Mouse (Mus musculus) megakaryocyte, adult 5-6 weeks (primary cell): Measurements from ENCODE around the gene Ncoa3. TPM values are rescaled to one million over a fixed set of nuclear protein-coding genes. Genes with fewer than 3 reads are reported as not detected.

Experiments
- ATAC-seq: 2 replicates; pipeline ENCODE4 v1.8.0; 2016; ENCODE audit warnings: mild to moderate bottlenecking, inconsistent platforms; ENCODE audit not compliant: poor library complexity, severe bottlenecking
- total RNA-seq, 2 experiments: library from RNA; stranded (forward) in 1 of 2; stranded (reverse) in 1 of 2; fragments of 153-499, 151-499 nt in 1 of 2; fragments of 221-1000, 200-1000 nt in 1 of 2; gene quantifications; 2 replicates each; pipeline versions ENCODE4 v1.2.3 to v1.2.4; 2015 to 2017

The Ncoa3 gene
- total RNA-seq, 2 experiments from 2014 or later, result 50.7 to 55.7 TPM

DNA sequence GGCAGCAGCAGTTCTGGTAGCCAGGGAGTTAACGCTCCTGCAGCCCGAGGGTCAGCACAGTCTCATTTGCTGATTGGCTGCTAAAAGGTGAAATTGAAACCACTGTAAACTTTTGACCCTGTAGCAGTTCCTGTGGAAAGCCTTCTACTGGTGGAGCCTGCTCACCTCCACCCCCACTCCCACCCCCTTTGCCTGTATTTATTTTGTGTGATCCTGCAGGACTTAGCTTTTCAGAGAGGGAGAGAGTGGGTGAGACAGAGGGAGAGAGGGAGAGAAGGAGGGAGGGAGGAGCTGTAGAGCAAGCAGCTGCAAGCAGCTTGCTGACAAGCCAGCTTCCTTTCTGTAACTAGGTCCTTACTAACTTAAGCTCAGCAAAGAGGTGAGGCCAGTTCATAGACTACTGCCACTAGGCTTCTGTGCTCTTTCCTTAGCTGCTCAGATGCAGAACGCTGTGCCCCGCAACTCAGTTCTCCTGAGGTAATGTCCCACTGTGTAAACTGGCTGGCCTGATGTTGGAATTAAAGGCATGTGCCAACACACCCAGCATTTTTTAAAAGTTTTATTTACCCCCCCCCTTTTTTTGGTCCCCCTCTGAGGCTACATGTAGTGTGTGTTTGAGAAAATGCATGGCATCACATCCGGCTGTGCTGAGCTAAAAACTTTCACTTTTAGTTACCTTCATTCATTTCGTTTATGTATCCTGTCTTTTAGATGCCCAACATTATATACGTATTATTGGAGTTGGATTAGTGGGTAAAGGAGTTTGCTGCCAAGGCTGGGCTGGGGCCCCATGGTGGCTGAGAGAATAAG lies 38.9 kb downstream of the Ncoa3 start:
- ATAC-seq, result peak; percentile 84

DNA sequence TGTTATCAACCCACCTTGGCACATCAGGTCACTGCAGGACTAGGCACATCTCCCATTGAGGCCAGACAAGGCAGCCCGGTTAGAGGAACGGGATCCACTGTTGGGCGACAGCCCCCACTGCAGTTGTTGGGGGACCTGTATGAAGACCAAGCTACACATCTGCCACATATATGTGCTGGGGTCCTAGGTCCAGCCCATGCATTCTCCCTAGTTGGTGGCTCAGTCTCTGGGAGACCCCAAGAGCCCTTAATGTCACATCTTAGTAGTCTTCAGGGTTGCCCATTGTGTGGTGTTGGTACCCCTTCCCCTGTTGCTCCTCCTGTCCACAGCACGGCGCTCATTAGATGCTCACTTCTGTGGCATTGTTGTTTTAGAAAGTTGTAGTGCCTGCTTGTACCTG lies 40.2 kb downstream of the Ncoa3 start:
- no peak for ATAC-seq

DNA sequence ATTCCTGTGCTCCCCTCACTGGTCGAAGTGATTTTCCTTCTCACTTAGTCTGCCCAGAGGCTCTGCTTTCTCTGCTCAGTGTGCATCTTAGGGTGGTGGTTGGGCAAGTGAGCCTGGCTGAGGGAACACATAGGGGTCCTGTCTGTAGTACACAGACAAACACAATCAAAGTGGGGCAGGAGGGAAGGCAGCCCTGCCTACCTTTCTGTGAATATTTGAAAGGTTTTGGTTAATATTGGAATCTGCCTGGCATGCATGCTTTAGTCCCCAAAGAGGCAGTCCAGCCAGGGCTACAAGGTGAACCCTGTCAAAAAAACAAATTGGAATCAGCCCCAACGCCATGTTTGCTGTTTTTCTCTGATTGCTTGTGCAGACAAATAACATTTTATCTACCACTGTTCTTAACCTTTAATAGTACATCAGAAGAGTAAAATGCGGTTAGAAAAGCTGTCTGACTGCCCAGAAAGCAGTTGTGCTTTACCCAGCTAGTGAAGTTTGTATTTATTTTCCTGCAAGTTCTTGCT lies 42.6 kb downstream of the Ncoa3 start:
- no peak for ATAC-seq

DNA sequence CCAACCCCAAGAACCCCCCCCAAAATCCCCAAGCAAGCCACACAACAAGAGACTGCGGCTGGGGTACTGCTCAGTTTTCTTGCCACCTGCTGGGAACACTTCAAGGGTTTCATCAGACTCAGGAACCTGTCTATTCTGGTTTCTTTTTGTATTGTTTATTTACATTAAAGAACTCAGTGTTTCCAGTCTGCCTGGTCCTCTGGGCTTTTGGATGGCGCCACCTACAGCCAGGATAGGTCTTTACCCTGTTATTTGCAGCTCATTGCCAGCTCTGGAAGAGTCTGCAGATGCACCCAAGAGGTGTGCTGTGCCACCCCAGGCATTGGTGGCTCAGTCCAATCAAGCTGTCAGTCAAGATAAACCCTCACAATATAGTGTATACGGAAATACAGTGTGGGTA lies 43.3 kb downstream of the Ncoa3 start:
- peak; percentile 66 for ATAC-seq

GRCm38 (mm10) chr2:166039681-166040080 lies 47.2 kb downstream of the Ncoa3 start:
- no peak for ATAC-seq

DNA sequence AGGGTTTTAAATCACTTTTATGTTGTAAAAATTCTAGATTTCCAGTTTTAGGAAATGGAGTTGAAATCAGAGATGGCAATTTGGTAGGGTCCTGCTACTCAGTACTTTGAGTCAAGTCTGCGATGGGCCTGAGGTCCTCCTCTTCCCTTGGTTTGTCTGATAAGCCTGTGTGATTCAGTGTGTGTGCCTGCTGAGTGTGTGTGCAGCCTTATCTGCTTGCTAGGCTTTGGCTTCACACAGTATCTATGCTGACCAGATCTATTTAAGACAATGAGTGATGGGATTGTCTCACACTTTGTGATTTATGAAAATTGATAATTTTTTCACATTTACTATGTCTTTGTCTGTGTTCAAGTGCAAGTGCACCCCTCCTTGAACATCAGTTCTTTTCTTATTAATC lies 50.1 kb downstream of the Ncoa3 start:
- no peak for ATAC-seq

DNA sequence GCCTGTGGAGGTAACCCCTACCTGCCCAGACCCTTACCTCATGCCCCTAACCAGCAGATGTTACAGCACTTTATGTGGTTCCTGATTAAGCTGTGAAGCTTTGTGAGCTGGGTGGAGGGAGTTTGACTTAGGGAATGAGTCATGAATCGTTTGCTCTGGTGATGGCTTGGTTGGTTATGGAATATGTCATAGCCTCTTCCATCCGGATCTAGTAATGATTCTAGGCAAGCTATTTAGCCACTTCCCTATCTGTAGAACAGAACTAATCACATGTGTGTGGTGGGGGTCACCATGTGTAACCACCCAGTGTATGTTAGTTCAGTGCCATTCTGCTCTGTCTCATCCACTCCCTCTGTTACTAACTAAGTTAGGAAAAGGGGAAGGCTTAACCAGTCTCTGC lies 52.6 kb downstream of the Ncoa3 start:
- peak; percentile 40 for ATAC-seq

GRCm38 (mm10) chr2:166045549-166046501 lies 53.4 kb downstream of the Ncoa3 start:
- 0 out of 2 replicates have a peak, but pooled peaks have one; percentile 59 for ATAC-seq

- ATAC-seq, result no peak
These were observed 55.5 kb downstream of the Ncoa3 start for GRCm38 (mm10) chr2:166047931-166048330.

DNA sequence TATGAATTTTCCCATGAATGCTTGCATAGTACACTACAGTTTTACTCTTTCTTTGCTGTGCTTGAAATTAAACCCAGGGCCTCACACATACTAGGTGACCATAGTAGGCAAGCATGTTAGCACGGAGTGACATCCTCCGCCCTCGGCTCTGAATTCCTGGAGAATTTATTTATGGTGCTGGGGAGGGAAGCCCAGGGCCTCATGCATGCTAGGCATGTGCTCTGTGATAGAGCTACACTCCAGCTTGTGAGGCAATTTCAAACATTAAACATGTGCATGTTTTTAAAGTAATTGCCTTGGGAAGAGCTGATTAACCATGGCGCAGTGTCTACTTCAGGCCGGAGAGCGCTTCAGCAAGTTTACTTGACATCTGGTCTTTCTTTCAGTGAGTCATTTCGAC lies 56.4 kb downstream of the Ncoa3 start:
- no peak for ATAC-seq

GRCm38 (mm10) chr2:166051421-166051820 lies 59.0 kb downstream of the Ncoa3 start:
- no peak for ATAC-seq

DNA sequence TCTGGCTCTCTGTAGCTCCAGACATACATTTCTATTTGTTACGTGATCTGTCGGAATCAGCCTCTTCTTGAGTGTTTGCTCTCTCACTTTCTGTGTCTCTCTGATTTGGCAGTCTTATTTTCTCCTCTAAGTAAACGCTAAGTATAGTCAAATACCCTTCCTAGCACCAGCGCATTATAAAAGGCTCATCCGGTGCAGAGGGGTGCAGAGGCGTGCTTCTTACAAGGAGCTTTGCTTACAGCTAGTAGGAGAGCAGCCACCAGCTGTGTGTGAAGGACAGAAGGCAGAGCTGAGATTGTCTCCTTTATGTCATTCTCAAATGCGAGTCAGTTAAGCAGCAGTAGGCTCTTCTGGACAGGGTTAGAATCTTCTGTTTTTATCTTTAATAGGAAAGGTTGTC lies 59.5 kb downstream of the Ncoa3 start:
- ATAC-seq, result no peak

GRCm38 (mm10) chr2:166054002-166054539 lies 61.6 kb downstream of the Ncoa3 start:
- no peak for ATAC-seq

DNA sequence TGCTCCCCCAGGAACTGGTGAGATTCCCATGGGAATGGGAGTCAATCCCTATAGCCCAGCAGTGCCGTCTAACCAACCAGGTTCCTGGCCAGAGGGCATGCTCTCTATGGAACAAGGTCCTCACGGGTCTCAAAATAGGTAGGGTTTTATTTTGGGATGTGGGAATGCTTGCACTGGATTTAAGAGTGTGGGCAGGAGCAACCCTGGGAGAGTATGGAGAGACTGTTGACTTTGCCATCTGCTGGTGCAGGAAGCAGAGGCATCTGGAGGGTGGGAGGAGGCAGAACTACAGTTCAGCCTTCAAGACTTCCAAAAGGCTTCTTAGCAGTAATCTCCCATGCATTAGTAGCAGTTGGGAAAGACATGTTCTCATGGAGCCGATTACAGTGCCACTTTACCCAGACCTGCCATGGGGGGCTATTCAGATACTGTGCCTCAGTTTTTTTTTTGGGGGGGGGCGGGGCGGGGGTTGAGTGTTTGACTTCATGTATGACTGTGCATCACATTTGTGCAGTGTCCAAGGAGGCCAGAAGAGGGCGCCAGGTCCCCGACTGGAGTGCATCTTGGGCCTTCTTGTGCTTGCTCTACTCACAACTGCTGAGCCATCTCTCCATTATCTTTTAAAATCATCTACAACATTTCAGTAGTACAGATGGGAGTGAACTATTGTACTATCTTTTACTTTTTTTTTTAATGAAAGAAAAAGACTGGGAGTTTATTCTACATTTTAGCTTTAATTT lies 67.4 kb downstream of the Ncoa3 start:
- ATAC-seq, result no peak

GRCm38 (mm10) chr2:166062008-166062407 lies 69.6 kb downstream of the Ncoa3 start:
- no peak for ATAC-seq

GRCm38 (mm10) chr2:166062431-166062830 lies 70.0 kb downstream of the Ncoa3 start:
- no peak for ATAC-seq

DNA sequence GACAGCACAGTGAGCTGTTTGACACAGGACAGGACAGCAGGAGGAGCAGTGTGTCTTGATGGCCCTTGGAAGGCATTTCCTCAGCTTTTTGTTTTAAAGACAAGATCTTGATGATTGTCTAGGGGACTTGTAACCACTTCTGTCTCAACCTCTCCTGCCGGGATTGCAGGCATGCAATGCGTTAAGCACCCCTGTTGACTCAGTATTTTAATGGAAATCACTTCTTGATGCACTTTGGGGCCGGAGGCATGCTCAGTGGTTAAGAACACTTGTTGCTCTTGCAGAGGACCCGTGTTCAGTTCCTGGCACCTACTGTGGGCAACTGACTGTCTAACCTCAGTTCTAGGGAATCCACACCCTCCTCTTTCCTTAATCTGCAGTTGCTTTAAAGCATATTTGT lies 74.0 kb downstream of the Ncoa3 start:
- no peak for ATAC-seq

GRCm38 (mm10) chr2:166068261-166068660 lies 75.8 kb downstream of the Ncoa3 start:
- no peak for ATAC-seq

DNA sequence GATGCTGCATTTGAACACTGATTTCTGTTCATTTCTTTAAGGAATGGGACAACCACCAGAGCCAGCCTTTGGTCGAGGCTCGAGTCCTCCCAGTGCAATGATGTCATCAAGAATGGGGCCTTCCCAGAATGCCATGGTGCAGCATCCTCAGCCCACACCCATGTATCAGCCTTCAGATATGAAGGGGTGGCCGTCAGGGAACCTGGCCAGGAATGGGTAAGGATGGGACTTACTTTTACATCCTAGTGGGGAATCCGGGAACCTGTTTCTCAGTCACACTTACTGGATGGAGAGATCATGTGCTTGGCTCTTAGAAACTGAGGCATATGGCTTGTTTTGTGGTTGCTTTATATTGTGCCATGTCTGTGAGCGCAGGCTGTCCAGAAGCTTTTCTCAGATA lies 76.7 kb downstream of the Ncoa3 start:
- no peak for ATAC-seq

GRCm38 (mm10) chr2:166069738-166070137 lies 77.3 kb downstream of the Ncoa3 start:
- no peak for ATAC-seq

GRCm38 (mm10) chr2:166071481-166071880 lies 79.0 kb downstream of the Ncoa3 start:
- no peak for ATAC-seq
